Mouse (Mus musculus) liver, postnatal 0 days (tissue): ENCODE data around the gene Gm10130. TPM values are rescaled to one million over a fixed set of nuclear protein-coding genes. Genes with fewer than 3 reads are reported as not detected.
"Not testable (repeated sequence)": the region's sequence is repeated elsewhere in the genome, so short reads cannot be mapped to it uniquely, and the experiment has no call there.

Experiments
- ATAC-seq: fragments of 200-750 bp; cut with Nextera tagmentation; 2 replicates; pipeline ENCODE4 v1.8.0; 2017; ENCODE audit warnings: mild to moderate bottlenecking, moderate library complexity
- DNase-seq: peaks from one replicate; pipeline ENCODE4 v3.0.0-alpha.2; 2016
- H3K27ac ChIP-seq: fragments of 300-500 bp; sonication (generic); 2 replicates; pipeline ENCODE4 v1.5.1; 2014; ENCODE audit warnings: antibody characterized with exemption, moderate library complexity, mild to moderate bottlenecking, low read depth
- H3K27me3 ChIP-seq: fragments of 300-500 bp; sonication (generic); 2 replicates; pipeline ENCODE4 v1.6.1; 2014; ENCODE audit warnings: low read length, control low read depth, mixed read lengths; ENCODE audit not compliant: insufficient read depth
- H3K36me3 ChIP-seq: fragments of 300-500 bp; sonication (generic); replicated peaks from 2 replicates; pipeline ENCODE4 v1.6.1; 2014; ENCODE audit warnings: mild to moderate bottlenecking, control low read depth, low read length, moderate library complexity, mixed read lengths; ENCODE audit not compliant: insufficient read depth
- H3K4me1 ChIP-seq: fragments of 300-500 bp; sonication (generic); 2 replicates; pipeline ENCODE4 v1.6.1; 2014; ENCODE audit warnings: antibody characterized with exemption, mild to moderate bottlenecking, control low read depth; ENCODE audit not compliant: insufficient read depth
- H3K4me2 ChIP-seq: fragments of 300-500 bp; sonication (generic); 2 replicates; pipeline ENCODE4 v1.6.1; 2014; ENCODE audit warnings: low read depth, mild to moderate bottlenecking, low read length, moderate library complexity, mixed read lengths
- H3K4me3 ChIP-seq: fragments of 300-500 bp; sonication (generic); 2 replicates; pipeline ENCODE4 v1.5.1; 2014; ENCODE audit warnings: low read depth, low read length
- H3K9ac ChIP-seq: fragments of 300-500 bp; sonication (generic); replicated peaks from 2 replicates; pipeline ENCODE4 v1.6.1; 2014; ENCODE audit warnings: mild to moderate bottlenecking, moderate library complexity
- H3K9me3 ChIP-seq: fragments of 300-500 bp; sonication (generic); 2 replicates; pipeline ENCODE4 v1.6.1; 2016; ENCODE audit warnings: mild to moderate bottlenecking, control low read depth, low read length, mixed read lengths
- CTCF ChIP-seq: sonication (generic); IDR thresholded peaks from 2 replicates; pipeline ENCODE4 v1.5.1; 2016; ENCODE audit warnings: antibody characterized with exemption, low read depth
- EP300 ChIP-seq: IDR thresholded peaks from 2 replicates; pipeline ENCODE4 v1.6.1; 2016; ENCODE audit warnings: antibody characterized with exemption, low read depth, mild to moderate bottlenecking
- WGBS: fragments of 180-500 bp; shearing (Covaris S2); extraction: QIAGEN DNeasy Blood & Tissue Kit; methylation state at CpG from one replicate; pipeline ENCODE4 v1.1.7; 2014; ENCODE audit not compliant: insufficient replicate concordance; 5-methylcytosine and 5-hydroxymethylcytosine counted together
- polyA plus RNA-seq: library from polyadenylated mRNA; unstranded; fragments of >200 nt; fragmentation: Nextera tagmentation; extraction: Ambion mirVana; gene quantifications from 2 replicates; pipeline ENCODE4 v1.2.1, GENCODE M21; 2015

Gene Gm10130
- polyA plus RNA-seq, 1 experiment from 2014 or later: 0.62 TPM

DNA sequence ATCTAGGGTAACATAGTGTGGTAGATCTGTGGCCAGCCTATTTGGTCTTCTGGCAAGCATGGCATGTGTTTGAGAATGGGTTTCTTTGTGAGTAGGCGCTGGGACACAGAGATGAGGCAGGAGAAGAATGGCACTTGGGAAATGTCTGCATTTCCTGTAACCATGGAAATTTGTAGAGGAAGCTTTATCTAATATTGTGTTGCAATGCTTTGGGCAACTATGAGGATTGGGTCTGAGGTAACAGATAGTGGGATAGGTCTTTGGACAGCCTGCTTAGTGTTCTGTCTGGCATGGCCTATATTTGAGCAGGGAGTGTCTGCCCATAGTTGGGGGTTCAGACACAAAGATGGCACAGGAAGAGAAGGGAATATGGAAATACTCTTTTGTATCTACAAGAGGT, 4.5 kb upstream of the Gm10130 start:
- Histone ChIP-seq H3K27ac (no peak overlapping the region), H3K9me3 (peaks cover 9% of the 10 kb centered on the region), H3K27me3 (no peaks in the 10 kb centered on the region), H3K4me1 (no peaks in the 10 kb centered on the region), H3K4me2 (no peak overlapping the region), H3K9ac (no peak overlapping the region), H3K36me3 (peaks cover under 1% of the 10 kb centered on the region), H3K4me3 (no peak overlapping the region)
- no peak for ATAC-seq
- 83% methylated on average over 1 of the region's 1 CpGs for WGBS
- DNase-seq: no peak
- no peak for TF ChIP-seq EP300
- no peak for TF ChIP-seq CTCF

DNA sequence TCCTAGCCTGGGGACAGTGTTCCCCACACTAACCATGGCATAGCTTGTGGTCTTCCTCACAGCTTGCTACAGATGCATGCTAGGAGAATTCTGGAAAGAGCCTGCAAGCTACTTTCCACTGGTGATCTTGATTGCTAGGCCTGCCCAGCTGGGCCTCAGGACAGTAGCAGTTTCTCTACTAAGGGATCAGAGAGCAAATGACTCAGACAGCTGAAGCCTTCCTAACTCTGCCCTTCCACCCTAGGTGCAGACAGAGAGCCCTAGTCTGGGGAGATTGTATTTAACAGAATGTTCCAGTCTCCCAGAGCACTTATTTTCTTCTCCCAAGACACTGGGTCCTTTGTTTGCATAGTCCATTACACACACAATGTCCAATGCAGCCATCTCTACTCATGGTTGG, 33.6 kb downstream of the Gm10130 start:
- not testable (repeated sequence) for DNase-seq, H3K9ac ChIP-seq, H3K27me3 ChIP-seq, H3K9me3 ChIP-seq, H3K36me3 ChIP-seq, H3K4me3 ChIP-seq, ATAC-seq, H3K27ac ChIP-seq, H3K4me1 ChIP-seq, H3K4me2 ChIP-seq

DNA sequence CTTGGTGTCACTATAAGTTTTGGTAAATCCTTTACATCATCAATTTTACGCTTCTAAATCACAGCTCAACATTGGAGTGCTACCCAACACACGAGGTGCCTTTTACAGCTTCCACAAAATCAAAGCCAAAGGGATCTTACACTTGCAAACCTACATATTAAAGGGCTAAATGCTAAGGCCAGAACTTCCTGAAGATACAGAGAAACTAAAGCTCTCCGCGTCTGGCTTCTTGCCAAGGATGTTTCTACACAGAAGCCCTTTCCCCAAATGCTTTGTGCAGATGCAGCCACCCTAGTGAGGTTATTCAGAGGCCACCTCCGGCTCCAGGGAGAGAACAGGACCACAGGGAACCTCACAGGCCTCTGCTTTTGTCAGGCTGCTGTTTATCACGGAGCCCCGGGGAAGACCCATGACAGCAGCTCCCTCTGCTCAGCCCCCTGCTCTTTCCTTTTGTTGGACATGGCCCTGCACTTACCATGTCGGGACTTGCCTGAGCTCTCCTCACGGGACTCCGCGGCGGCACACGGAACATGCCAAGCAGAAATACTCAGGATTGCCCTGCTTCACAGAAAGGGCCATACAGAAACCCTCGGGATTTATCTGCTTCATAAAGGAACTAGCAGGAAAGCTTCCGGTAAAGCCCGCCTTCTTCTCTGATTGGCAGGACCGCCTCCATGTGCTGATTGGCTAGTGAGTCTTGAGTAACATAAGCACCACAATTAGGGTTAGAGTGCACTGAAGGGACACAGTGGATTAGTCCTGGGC, 38.8 kb downstream of the Gm10130 start, which contains the start of gene 3300002I08Rik:
Gene 3300002I08Rik (minus strand): TSS at position 653 of the 765 bp plus-strand sequence.
- Histone ChIP-seq H3K27ac (peak within 1 kb of the TSS; percentile 81), H3K4me2 (peak within 1 kb of the TSS; percentile 67), H3K4me3 (peak within 1 kb of the TSS; percentile 64), H3K9ac (peak within 1 kb of the TSS; percentile 70)
- not testable (repeated sequence) for H3K4me1 ChIP-seq, H3K36me3 ChIP-seq, H3K9me3 ChIP-seq, H3K27me3 ChIP-seq
- DNase-seq (peak; percentile 76), ATAC-seq (peak; percentile 98)
- 3% methylated on average over 16 of the region's 17 CpGs for WGBS
- TF ChIP-seq EP300: 0 out of 2 replicates have a peak, but pooled peaks have one; percentile 15

DNA sequence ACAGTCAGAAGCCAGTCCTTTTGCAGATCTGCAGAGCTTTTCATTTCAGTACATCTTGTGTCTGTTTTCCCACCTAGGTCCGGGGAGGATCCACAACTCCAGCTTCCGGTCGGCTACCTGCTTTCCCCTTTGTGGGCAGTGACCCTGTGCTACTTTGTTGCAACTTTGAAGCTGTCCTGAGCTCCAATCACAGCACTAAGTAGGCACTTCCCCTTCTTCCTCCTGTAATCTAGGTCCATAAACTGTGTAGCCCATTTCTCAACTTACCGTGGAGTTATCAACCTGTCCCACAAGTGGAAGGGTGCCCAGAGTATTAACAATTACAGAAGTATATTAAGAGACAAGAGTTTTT, 39.4 kb downstream of the Gm10130 start:
- no peak for TF ChIP-seq CTCF
- TF ChIP-seq EP300: no peak
- H3K36me3 ChIP-seq: no peaks in the 10 kb centered on the region
- H3K4me2 ChIP-seq: peak overlapping the region; percentile 67
- H3K27ac ChIP-seq: peak overlapping the region; percentile 81
- H3K9ac ChIP-seq: peak overlapping the region; percentile 70
- no peaks in the 10 kb centered on the region for H3K9me3 ChIP-seq
- no peaks in the 10 kb centered on the region for H3K27me3 ChIP-seq
- H3K4me1 ChIP-seq: no peaks in the 10 kb centered on the region
- 4% methylated on average over 4 of the region's 4 CpGs for WGBS
- DNase-seq: no peak
- peak overlapping the region; percentile 64 for H3K4me3 ChIP-seq
- ATAC-seq: peak; percentile 78

DNA sequence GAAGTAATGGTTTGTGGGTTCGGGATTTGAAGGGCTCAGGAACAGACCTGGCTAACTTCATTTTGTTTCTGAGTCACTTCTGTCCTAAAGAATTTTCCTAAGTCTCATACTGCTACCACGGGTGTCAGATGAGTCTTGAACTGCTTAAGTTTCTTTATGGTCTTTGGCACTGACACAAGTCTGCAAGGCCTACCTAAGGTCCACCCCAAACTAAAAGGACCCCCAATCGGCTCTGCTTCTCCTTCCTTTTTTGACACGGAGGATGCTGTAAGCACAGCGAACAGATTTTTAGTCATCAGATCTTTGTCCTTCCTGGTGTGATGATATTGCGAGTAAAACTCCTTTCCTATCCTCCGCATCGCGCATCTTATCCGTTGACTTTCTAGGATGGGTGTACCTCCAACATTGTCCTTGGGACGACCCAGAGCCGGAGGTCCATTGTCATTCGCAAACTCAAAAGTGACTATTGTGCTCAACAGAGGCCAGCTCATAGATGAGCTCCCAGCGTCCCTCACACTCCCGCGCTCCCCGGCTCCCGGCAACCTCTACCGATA, 62.1 kb downstream of the Gm10130 start:
- H3K4me2 ChIP-seq, DNase-seq, H3K9ac ChIP-seq, H3K4me1 ChIP-seq, H3K9me3 ChIP-seq, H3K27me3 ChIP-seq, ATAC-seq, H3K27ac ChIP-seq, H3K36me3 ChIP-seq, H3K4me3 ChIP-seq: not testable (repeated sequence)
- 85% methylated on average over 16 of the region's 19 CpGs for WGBS

DNA sequence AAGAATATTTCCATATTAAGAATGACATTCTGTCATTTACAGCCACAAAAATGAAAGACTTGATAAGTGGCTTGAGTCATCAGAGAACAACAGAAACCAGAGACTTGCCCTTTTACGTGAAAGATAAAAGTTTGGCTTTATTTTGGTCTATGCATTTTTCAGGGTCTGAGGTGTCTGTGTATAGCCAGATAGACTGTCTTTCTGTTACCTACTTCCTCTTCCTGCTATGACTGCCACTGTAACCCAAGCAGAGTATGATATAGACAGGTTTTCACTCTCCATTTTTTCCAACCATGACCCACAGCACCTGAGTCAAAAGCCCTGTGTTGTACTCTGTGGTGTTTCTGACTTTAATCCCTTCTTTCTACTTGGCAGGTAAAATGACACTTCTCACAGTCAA, 66.7 kb downstream of the Gm10130 start:
- no peak overlapping the region for H3K4me3 ChIP-seq
- no peaks in the 10 kb centered on the region for H3K4me1 ChIP-seq
- no peak overlapping the region for H3K27ac ChIP-seq
- no peaks in the 10 kb centered on the region for H3K36me3 ChIP-seq
- no peak overlapping the region for H3K4me2 ChIP-seq
- no peak for ATAC-seq
- DNase-seq: no peak
- WGBS: 65% methylated on average over 1 of the region's 1 CpGs
- TF ChIP-seq EP300 (no peak), CTCF (no peak)
- H3K27me3 ChIP-seq: no peaks in the 10 kb centered on the region
- H3K9me3 ChIP-seq: no peaks in the 10 kb centered on the region
- no peak overlapping the region for H3K9ac ChIP-seq

DNA sequence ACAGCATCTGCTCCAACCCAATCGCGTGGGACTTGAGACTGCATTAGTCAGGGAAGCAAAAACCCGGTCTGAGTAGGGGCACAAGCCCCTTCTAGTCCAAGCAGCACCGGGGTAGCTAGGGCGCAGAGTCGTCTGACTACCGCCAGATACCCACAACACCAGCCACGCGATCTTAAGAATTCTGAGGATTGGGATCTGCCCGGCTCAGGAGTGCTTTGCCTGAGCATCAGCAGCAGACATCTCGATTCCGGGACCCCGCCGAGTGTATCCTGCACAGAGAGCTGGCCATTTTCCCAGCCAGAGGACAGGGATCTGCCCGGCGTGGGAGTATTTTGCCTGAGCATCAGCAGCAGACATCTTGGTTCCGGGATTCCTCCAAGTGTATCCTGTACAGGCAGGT, 88.6 kb downstream of the Gm10130 start:
- not testable (repeated sequence) for ATAC-seq, H3K27ac ChIP-seq, DNase-seq, H3K9ac ChIP-seq, H3K4me3 ChIP-seq, H3K4me1 ChIP-seq, H3K9me3 ChIP-seq, H3K36me3 ChIP-seq, H3K27me3 ChIP-seq, H3K4me2 ChIP-seq
- 83% methylated on average over 17 of the region's 17 CpGs for WGBS

Other genes with a start within 250 kb of the Gm10130 start
- 2.7 and 3.7 TPM in 2 replicates for gene Zfp120, start 187.0 kb upstream of the Gm10130 start, polyA plus RNA-seq
- gene Gm10770, start 144.0 kb upstream of the Gm10130 start, polyA plus RNA-seq: not detected in 2 replicates
- not detected in 2 replicates for gene Gm14139, start 141.9 kb upstream of the Gm10130 start, polyA plus RNA-seq
- gene Zfp937, start 105.6 kb upstream of the Gm10130 start, polyA plus RNA-seq: 0.72 and 1.0 TPM in 2 replicates
- 0.65 and 0.68 TPM in 2 replicates for gene Gm21994, start 68.1 kb upstream of the Gm10130 start, polyA plus RNA-seq
- gene Gm14124, start 66.2 kb upstream of the Gm10130 start, polyA plus RNA-seq: not detected in 2 replicates
- 0.79 and 1.2 TPM in 2 replicates for gene 3300002I08Rik, start 39.1 kb downstream of the Gm10130 start, polyA plus RNA-seq
- 0.58 and 0.62 TPM in 2 replicates for gene Zfp442, start 127.8 kb downstream of the Gm10130 start, polyA plus RNA-seq
- 0.04 TPM in 1 of 2 replicates, not detected in the other for gene Zfp345, start 161.4 kb downstream of the Gm10130 start, polyA plus RNA-seq
- gene Cst7, start 246.7 kb downstream of the Gm10130 start, polyA plus RNA-seq: 7.5 and 8.2 TPM in 2 replicates